22 mouse cellular contexts compared by ENCODE assay signal in the genomic region with DNA sequence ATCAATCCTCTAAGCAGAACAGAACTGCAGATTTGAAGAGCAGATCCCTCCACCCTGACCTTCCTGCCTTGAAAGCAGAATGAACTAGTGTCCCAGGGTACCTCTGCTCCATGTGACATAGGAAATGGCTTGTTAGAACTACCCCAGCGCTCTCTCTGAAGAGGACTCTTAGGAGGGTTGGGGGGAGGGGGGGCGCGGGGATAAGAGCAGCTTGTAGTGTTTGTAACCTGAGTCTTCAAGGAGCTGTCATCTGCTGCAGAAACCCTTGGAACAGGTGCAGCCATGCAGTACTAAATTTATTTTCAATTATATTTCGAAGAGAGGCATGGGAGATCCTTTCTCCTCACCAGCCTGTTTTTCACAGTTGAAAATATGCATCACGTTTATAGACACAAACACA. TPM values are rescaled to one million over a fixed set of nuclear protein-coding genes. Genes with fewer than 3 reads are reported as not detected.
DNase-seq lines count a peak whose midpoint lies in the region; ATAC-seq and TF ChIP-seq lines count a peak whose summit lies in the region.
"Had no signal": no experiment of that assay in that cellular context is flagged by ENCODE, and none has a peak within 500 bp of the region (broad histone marks: within the 10 kb centered on the region; RNA-seq: fewer than 3 reads in every experiment).

No protein-coding gene starts in this region.

- H3ac ChIP-seq in myocyte (ENCODE audit: control insufficient read depth, insufficient read length): no peak overlapping the region

- TF ChIP-seq CTCF in midbrain, postnatal 0 days (IDR thresholded peaks at IDR 0.05): no peak

- H3K79me2 ChIP-seq in myocyte (ENCODE audit: control insufficient read depth, insufficient read depth): peaks cover 5% of the 10 kb centered on the region

- no peaks in the 10 kb centered on the region for H3K27me3 ChIP-seq in kidney, embryonic 14.5 days (ENCODE audit: control insufficient read depth, insufficient read depth, low read length)
- H3K27me3 ChIP-seq in midbrain, embryonic 13.5 days: no peaks in the 10 kb centered on the region
- H3K27me3 ChIP-seq in midbrain, postnatal 0 days (ENCODE audit: insufficient read depth, low read length): no peaks in the 10 kb centered on the region
- no peaks in the 10 kb centered on the region for H3K27me3 ChIP-seq in embryonic facial prominence, embryonic 11.5 days (ENCODE audit: control insufficient read depth, insufficient read depth, low read length)
- no peaks in the 10 kb centered on the region for H3K27me3 ChIP-seq in myocyte (ENCODE audit: control insufficient read depth, insufficient read depth, insufficient read length)
- H3K27me3 ChIP-seq: heart, embryonic 15.5 days; liver, embryonic 12.5 days had no signal

- intact Hi-C loops in gastrocnemius, postnatal 36 days (cut with DNase I): no loop called here

- H3K9ac ChIP-seq in kidney, embryonic 14.5 days (ENCODE audit: low read depth, low read length): no peak overlapping the region
- no peak overlapping the region for H3K9ac ChIP-seq in midbrain, embryonic 13.5 days (replicated peaks)
- no peak overlapping the region for H3K9ac ChIP-seq in midbrain, postnatal 0 days (replicated peaks; ENCODE audit: low read length, poor library complexity, severe bottlenecking)
- H3K9ac ChIP-seq in embryonic facial prominence, embryonic 11.5 days (replicated peaks; ENCODE audit: low read length): no peak overlapping the region
- H3K9ac ChIP-seq: heart, embryonic 15.5 days; liver, embryonic 12.5 days had no signal

- 34% methylated on average over 5 of the region's 5 CpGs for WGBS in kidney, embryonic 14.5 days
- 55% methylated on average over 5 of the region's 5 CpGs for WGBS in midbrain, embryonic 13.5 days
- 61% methylated on average over 5 of the region's 5 CpGs for WGBS in midbrain, postnatal 0 days
- WGBS in embryonic facial prominence, embryonic 11.5 days: 43% methylated on average over 5 of the region's 5 CpGs

- no peak for DNase-seq in kidney, adult 8-10 months
- no peak for DNase-seq in midbrain, postnatal 0 days (ENCODE audit: low spot score)
- DNase-seq in embryonic facial prominence, embryonic 11.5 days (ENCODE audit: low spot score): no peak
- DNase-seq in gastrocnemius, postnatal 36 days: no peak
- DNase-seq: adrenal gland, postnatal 14 days; cerebellum, adult 11-12 months; cerebellum, postnatal 14 days; gastrocnemius, postnatal 14 days; heart, adult 2 months; heart, postnatal 4 days; kidney, adult 9 months; left cerebral cortex, postnatal 4 days; retina, postnatal 1 day; thymus, adult 2 months had no signal

- TF ChIP-seq POLR2A in myocyte (IDR thresholded peaks at IDR 0.05; ENCODE audit: insufficient read length, low read depth): no peak

- H3K27ac ChIP-seq in kidney, embryonic 14.5 days (ENCODE audit: low read depth, low read length): no peak overlapping the region
- no peak overlapping the region for H3K27ac ChIP-seq in midbrain, embryonic 13.5 days
- no peak overlapping the region for H3K27ac ChIP-seq in midbrain, postnatal 0 days (ENCODE audit: low read depth, low read length)
- no peak overlapping the region for H3K27ac ChIP-seq in embryonic facial prominence, embryonic 11.5 days (replicated peaks; ENCODE audit: low read depth, low read length)
- H3K27ac ChIP-seq: heart, adult 2 months; heart, embryonic 15.5 days; liver, embryonic 12.5 days had no signal

- H3K4me3 ChIP-seq in kidney, embryonic 14.5 days (ENCODE audit: low read length): no peak overlapping the region
- H3K4me3 ChIP-seq in midbrain, embryonic 13.5 days (replicated peaks): no peak overlapping the region
- H3K4me3 ChIP-seq in midbrain, postnatal 0 days (ENCODE audit: low read depth, low read length): no peak overlapping the region
- no peak overlapping the region for H3K4me3 ChIP-seq in embryonic facial prominence, embryonic 11.5 days (ENCODE audit: low read depth, low read length)
- no peak overlapping the region for H3K4me3 ChIP-seq in myocyte
- H3K4me3 ChIP-seq: heart, adult 2 months; heart, embryonic 15.5 days; liver, embryonic 12.5 days had no signal

- no peaks in the 10 kb centered on the region for H3K9me3 ChIP-seq in kidney, embryonic 14.5 days (ENCODE audit: control insufficient read depth, low read length)
- H3K9me3 ChIP-seq in midbrain, embryonic 13.5 days: no peaks in the 10 kb centered on the region
- H3K9me3 ChIP-seq in midbrain, postnatal 0 days (ENCODE audit: low read length): no peaks in the 10 kb centered on the region
- H3K9me3 ChIP-seq in embryonic facial prominence, embryonic 11.5 days (replicated peaks; ENCODE audit: control insufficient read depth, low read length): no peaks in the 10 kb centered on the region
- H3K9me3 ChIP-seq: heart, embryonic 15.5 days; liver, embryonic 12.5 days had no signal

- H3K4me2 ChIP-seq in kidney, embryonic 14.5 days (replicated peaks; ENCODE audit: low read depth, low read length): no peak overlapping the region
- no peak overlapping the region for H3K4me2 ChIP-seq in midbrain, embryonic 13.5 days (replicated peaks)
- H3K4me2 ChIP-seq in midbrain, postnatal 0 days (ENCODE audit: low read depth, low read length, poor library complexity, severe bottlenecking): no peak overlapping the region
- no peak overlapping the region for H3K4me2 ChIP-seq in embryonic facial prominence, embryonic 11.5 days (ENCODE audit: low read depth, low read length)
- peak overlapping the region; percentile 33 for H3K4me2 ChIP-seq in myocyte (ENCODE audit: low read depth)
- H3K4me2 ChIP-seq: heart, embryonic 15.5 days; liver, embryonic 12.5 days had no signal

- H3K36me3 ChIP-seq in kidney, embryonic 14.5 days (ENCODE audit: control insufficient read depth, insufficient read depth, low read length): no peaks in the 10 kb centered on the region
- no peaks in the 10 kb centered on the region for H3K36me3 ChIP-seq in midbrain, embryonic 13.5 days
- H3K36me3 ChIP-seq in midbrain, postnatal 0 days (ENCODE audit: insufficient read depth, low read length): no peaks in the 10 kb centered on the region
- H3K36me3 ChIP-seq in embryonic facial prominence, embryonic 11.5 days (replicated peaks; ENCODE audit: control insufficient read depth, insufficient read depth, low read depth, low read length): no peaks in the 10 kb centered on the region
- no peaks in the 10 kb centered on the region for H3K36me3 ChIP-seq in myocyte (ENCODE audit: control insufficient read depth, insufficient read depth)
- H3K36me3 ChIP-seq: heart, embryonic 15.5 days; liver, embryonic 12.5 days had no signal

- peak; percentile 86 for ATAC-seq in kidney, embryonic 14.5 days (ENCODE audit: low FRiP score, low TSS enrichment)
- ATAC-seq in midbrain, embryonic 13.5 days: peak; percentile 57; the same call in 1 of the 2 replicates
- ATAC-seq in midbrain, postnatal 0 days (ENCODE audit: low FRiP score): no peak; the same call in 1 of the 2 replicates
- 0 out of 2 replicates have a peak, but pooled peaks have one; percentile 62 for ATAC-seq in embryonic facial prominence, embryonic 11.5 days (replicated peaks; ENCODE audit: insufficient number of reproducible peaks, low FRiP score, low TSS enrichment, low read depth)
- ATAC-seq in megakaryocyte progenitor cell, adult 5-6 weeks (replicated peaks; ENCODE audit: poor library complexity): no peak
- ATAC-seq: activated CD4-positive, CD25-positive, alpha-beta regulatory T cell, adult 4 months; liver, embryonic 12.5 days; lung, postnatal 0 days had no signal

- peaks cover 7% of the 10 kb centered on the region; the same call in 1 of the 2 replicates for H3K4me1 ChIP-seq in kidney, embryonic 14.5 days (ENCODE audit: control insufficient read depth, insufficient read depth, low read length)
- peaks cover 3% of the 10 kb centered on the region; the same call in 1 of the 2 replicates for H3K4me1 ChIP-seq in midbrain, embryonic 13.5 days (replicated peaks)
- no peaks in the 10 kb centered on the region for H3K4me1 ChIP-seq in midbrain, postnatal 0 days (ENCODE audit: insufficient read depth, low read length)
- H3K4me1 ChIP-seq in embryonic facial prominence, embryonic 11.5 days (ENCODE audit: control insufficient read depth, insufficient read depth, low read length): no peaks in the 10 kb centered on the region
- H3K4me1 ChIP-seq: heart, embryonic 15.5 days; liver, embryonic 12.5 days had no signal

TF ChIP-seq in myocyte, 11 proteins besides CTCF, POLR2A, EP300 and RAD21:
- TF ChIP-seq MYOD1 (IDR thresholded peaks at IDR 0.05; ENCODE audit: control insufficient read depth in 1 of 3, insufficient read length in 2 of 3, low read depth in 2 of 3) (peak; percentile 80 to 96 (median 87)), REST (IDR thresholded peaks at IDR 0.05; ENCODE audit: insufficient read depth, insufficient read length) (no peak), MYOG (IDR thresholded peaks at IDR 0.05; ENCODE audit: control insufficient read depth in 1 of 3, insufficient read depth in 1 of 3, insufficient read length in 2 of 3, low read depth in 2 of 3) (peak in 1 of 3 experiments; percentile 12), CEBPB (IDR thresholded peaks at IDR 0.05; ENCODE audit: insufficient read depth, poor library complexity, severe bottlenecking) (no peak), TCF12 (IDR thresholded peaks at IDR 0.05; ENCODE audit: insufficient read depth, poor library complexity, severe bottlenecking) (peak; percentile 34), POLR2AphosphoS2 (IDR thresholded peaks at IDR 0.05; ENCODE audit: insufficient read length, low read depth) (no peak)

RNA-seq across cellular contexts. Expression of gene Mfap3l, which starts 30.9 kb away (rescaled TPM):
- 3.0 and 5.4 TPM in 2 replicates for polyA plus RNA-seq in kidney, embryonic 14.5 days (2014; fragmentation: Nextera tagmentation; extraction: Ambion mirVana)
- polyA plus RNA-seq in midbrain, embryonic 13.5 days (2015; fragmentation: Nextera tagmentation; extraction: Ambion mirVana): 0.86 and 1.1 TPM in 2 replicates
- 11.4 and 16.4 TPM in 2 replicates for total RNA-seq in midbrain, postnatal 0 days (2014; rRNA removed)
- polyA plus RNA-seq in midbrain, postnatal 0 days (2015; fragmentation: Nextera tagmentation; extraction: Ambion mirVana): 2.8 and 3.0 TPM in 2 replicates
- 1.3 and 2.0 TPM in 2 replicates for polyA plus RNA-seq in embryonic facial prominence, embryonic 11.5 days (2014; fragmentation: Nextera tagmentation; extraction: Ambion mirVana)
- 12.9 TPM for polyA plus RNA-seq in myocyte (2012; fragmentation: generic; extraction: Trizol)
- total RNA-seq in megakaryocyte progenitor cell, adult 5-6 weeks (2015): 3.5 and 4.1 TPM in 2 replicates
- total RNA-seq in megakaryocyte progenitor cell, adult 5-6 weeks (2017): 2.3 and 4.2 TPM in 2 replicates
- 1 to 10 TPM; 3.6 to 3.7 TPM for total RNA-seq in gastrocnemius, postnatal 36 days (2021)
- polyA plus RNA-seq: activated CD4-positive, CD25-positive, alpha-beta regulatory T cell, adult 4 months had no signal

Comparison
In these comparisons a context has a peak if more than half of its experiments do, and no peak if none do; other contexts are left out.
1. ATAC-seq: peak in kidney, embryonic 14.5 days (single experiment), midbrain, embryonic 13.5 days (single experiment) and embryonic facial prominence, embryonic 11.5 days (single experiment); none in midbrain, postnatal 0 days (single experiment) and megakaryocyte progenitor cell, adult 5-6 weeks (single experiment).